Mouse (Mus musculus) B cell, adult 2 months (primary cell): ENCODE measurements at regions not wholly inside any gene's neighbourhood (a gene's known extent, or its start where the extent isn't known, plus 50 kb on each side); places are given as distances from the start of the nearest gene placed in this dataset.
"Not testable (repeated sequence)": the region's sequence is repeated elsewhere in the genome, so short reads cannot be mapped to it uniquely, and the experiment has no call there.

Source experiments
- DNase-seq, 2 experiments: peaks; one replicate each; pipeline ENCODE4 v3.0.0; 2022

DNA sequence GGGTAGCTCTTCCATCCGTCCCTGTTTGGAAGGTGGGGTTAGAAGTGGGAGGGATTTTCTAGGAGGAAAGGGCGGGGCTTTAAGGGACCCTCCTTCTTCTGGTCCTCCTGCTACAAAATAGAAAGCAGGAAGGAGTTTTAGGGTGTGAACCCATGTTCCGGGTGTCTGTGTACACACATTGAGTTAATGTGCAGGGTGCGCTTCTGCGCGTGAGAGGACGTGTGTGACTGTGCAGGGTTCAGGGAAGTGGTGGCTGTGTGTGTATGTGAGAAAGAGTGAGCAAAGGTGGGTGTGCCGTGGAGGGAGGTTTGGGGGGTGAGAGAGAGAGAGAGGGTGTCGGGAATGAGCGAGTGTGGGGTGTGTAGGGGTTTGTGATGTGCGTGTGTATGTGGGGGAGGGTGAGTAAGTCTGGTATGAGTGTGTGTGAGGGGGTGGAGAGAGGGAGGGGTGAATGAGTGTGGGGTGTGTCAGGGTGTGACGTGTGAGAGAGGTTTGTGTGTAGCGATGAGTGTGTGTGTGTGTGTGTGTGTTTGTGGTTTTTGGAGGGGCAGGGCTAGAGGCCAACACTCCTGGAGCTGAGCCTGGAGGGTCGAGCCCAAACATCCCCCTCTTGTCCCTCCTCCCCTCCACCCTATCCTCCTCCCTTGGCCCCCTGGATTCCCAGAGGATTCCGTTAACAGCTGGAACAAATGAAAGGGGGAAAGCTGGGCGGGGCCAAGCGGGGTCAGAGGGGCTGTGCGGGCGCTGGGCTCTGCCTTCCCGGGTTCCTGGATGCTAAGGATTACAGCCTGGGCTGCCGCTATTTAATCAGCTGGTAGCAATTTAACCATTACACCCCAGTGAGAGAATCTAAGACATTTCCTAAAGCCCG is 95.3 kb upstream of the Med13l start:
- DNase-seq: peak; percentile 74 to 81

DNA sequence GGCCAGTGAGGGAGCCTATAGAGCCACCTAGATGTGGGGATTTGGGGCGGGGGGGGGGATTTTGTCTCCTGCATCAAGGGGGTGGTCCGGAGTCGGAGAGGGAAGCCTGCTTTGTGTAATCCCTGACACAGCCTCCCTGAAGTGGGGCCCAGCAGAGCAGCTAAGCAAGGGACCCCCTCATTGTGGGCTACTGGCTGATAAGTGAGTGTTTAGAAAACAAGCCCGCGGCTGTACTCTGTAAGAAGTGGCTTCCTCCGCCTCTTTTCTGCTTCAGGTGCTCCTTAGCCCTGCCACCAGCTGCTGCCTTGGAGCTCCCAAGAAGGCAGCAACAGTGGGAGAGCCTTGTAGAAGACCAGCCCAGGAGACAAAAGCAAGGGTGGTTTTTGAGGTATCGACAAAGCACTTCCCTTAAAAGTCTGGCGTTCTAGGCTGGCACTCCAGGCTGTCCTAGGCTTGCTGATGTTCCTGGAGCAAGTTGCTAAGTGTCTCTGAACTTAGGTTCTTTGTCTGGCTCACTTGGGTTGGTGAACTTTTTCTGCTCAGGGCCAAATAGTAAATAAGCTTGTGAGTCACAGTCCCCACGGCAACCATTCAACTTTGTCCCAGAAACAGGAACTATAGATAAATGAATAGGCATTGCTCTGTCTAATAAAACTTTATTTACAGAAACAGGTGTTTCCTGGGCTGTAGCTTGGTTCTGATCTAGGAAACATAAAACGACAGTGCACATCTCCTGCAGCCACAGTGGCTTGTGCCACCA is 94.3 kb upstream of the Med13l start:
- DNase-seq: peak; percentile 79 to 84

DNA sequence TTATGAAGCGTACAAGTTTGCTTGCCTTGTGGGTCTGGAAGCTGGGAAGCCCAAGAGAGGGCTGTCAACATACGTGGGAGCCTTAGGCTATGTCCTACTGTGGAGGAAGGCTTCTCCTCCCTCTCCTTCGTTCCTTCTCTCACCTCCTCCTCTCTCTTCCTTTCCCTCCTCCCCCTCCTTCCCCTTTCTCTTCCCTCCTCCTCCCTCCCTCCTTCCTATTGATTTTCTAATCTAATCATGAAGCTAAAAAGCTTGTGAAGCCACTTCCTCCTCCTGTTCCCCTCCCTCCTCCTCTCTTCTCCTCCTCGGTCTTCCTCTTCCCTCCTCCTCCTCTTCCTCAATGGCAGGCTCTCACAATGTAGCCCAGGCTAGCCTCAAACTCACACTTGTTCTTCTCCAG is 91.7 kb upstream of the Med13l start:
- DNase-seq: no peak

DNA sequence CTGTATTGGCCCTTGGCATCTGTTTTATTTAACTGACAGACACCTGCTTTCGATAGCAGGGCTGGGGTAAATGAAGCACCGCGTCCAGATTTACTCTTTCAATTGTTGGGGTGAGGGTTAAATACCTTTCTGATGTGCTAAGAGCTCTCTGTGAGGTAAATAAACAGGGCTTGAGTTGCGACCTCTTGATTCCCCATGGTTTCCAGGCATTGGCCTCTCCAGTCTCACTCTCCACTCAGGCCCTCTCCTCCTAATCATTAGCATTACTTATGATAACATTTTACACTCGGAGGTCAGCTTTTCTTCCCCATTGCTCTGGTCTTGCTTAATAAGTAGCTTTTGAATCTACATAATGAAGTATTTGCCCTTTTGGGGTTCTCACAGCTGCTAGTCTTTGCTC is 88.9 kb upstream of the Med13l start:
- DNase-seq: no peak

DNA sequence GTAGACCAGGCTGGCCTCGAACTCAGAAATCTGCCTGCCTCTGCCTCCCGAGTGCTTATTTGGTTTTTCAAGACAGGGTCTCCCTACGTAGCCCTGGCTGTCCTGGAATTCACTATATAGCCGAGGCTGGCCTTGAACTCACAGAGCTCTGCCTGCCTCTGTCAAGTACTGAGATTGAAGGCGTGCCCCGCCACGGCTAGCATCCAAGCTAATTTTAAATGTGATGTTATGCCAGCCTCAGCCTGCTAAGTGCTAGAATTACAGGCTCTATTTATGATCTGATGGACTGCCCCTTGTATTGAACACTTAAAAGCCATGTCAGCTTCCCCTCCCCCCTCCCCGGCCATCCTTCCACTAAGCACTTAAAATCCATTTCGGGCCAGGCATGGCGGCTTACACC is 88.2 kb upstream of the Med13l start:
- DNase-seq: no peak

DNA sequence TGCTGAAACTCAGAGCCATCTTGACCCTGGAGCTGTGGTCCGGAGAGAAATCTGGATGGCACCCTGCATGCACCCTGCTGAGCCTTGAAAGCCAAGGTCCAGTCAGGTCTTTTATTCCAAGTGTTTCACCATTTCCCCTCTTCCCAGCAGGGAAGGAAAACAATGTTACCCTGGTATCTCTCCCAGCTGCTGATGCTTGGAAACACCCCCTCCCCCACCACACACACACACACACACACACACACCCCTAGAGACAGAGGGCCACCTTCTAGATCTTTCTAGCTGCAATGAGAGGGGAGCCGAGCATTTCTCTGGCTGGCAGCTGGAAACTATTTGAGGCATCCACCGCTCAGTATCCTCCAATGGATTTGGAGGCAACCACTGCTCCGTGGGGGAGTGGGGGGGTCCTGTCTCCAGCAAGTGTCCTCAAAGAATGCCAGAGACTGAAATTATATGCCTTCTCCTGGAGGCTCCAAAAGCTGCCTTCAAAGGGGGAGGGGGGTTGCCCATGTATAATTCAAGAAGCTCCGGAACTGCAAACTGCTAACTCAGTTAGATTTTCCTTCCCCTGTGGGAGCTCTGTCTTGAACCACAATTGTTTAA is 87.2 kb upstream of the Med13l start:
- DNase-seq: no peak

DNA sequence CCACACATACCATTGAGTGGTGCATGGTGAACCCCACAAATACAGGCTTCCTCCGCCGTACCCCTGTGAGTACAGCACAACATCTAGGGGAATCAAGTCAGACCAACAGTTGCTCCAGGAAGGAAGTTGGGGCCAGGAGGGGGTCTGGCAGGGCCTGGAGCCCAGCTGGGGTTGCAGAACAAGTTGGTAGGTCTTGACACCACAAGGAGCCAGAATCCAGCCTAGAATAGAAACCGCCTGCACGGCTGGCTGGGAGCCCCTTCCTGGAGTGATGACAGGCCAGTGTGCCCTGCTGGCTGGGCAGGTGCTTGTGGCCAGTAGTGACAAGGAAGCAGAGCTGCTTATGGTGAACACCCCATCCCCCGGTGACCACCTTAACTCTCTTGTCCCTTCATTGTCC is 83.9 kb upstream of the Med13l start:
- DNase-seq: peak; percentile 28 to 37

DNA sequence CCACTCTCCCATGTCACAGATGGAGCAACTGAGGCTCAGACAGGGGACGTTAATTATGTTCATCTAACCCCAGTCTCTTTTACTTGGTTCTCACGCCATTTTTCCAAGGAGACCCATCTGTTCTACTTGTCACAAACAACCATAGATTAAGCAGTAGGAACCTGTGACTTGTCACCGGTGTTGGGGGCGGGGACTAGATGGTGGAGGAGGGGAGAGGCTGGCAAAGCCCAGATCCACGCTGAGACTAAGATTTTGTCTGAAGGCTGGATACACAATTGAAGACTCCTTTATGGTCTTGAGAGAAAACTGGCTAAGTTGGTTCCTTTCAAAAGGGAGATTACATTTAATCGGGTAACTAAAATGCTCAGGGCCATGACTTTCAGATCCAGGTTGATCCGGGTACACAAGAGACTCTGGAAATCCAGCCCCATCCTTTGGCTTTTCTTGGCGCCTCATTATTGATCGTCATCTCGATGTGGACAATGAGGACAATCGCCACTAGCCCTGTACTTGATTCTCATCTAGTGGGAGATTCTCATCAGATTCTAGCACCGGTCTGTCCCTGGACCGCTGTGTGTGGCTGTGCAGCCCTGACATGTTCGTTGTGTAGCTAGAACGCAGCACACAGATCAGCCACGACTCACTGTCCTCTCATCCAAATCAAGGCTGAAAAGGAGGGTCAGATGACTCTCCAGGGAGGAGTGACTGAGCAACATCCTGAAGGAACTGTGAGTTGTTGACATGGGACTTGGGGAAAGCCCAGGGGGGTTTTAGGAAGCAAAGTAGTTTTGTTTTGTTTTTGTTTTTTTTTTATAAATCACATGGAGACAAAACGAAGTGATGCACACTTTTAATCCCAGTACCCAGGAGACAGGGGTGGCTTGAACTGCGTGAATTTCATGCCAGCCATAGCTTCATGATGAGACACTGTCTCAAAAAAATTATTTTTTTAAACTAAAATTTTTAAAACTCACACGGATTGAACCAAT is 83.1 kb upstream of the Med13l start:
- DNase-seq: peak; percentile 73 to 75

DNA sequence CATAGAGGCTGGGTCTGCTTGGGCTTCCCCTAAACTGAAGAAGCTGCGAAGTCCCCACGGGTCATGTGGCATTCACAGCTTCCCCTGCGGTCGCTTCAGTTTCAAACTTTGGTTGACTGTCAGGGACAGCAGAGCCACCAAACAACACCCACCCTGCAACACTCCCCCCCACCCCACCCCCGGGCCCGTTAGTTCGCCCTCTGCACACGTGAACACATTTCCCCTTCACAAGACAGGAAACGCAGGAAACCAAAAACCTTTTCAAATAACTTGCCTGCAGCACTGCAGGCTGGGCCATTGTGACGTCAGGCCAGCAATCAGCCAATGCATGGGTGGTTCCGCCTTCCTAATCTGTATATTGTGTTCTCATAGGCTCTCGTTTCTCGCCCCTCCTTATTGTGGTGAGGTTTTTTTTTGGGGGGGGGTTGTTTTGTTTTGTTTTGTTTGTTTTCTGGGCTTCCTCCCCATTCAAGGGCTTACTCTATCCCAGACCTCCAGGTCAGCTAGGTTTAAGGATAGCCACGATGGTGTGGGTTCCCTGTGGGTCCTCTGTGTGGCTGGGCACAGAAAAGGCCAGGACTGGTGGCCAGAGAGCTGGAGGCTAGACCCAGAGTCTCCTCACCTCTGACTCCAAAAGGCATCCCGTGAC is 82.2 kb upstream of the Med13l start:
- peak; percentile 83 to 88 for DNase-seq

DNA sequence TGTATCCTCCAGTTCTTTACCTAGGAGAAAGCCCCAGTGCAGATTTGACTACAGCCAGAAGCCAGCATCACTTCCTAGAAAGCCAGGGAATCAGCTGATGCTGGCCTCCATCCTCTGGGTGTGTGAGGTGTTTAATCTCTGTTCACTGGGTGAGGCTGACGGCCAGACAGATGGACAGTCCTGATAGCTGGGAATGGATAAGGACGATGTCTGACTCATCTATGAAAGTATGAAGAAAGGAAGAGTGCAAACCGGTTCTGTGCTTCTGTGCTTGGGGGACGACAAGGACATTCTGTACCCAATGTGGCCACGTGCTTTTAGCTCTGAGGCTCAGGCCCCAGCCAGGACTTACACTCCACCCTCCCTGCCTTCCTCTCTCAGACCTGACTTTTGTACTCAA is 80.5 kb upstream of the Med13l start:
- no peak for DNase-seq

DNA sequence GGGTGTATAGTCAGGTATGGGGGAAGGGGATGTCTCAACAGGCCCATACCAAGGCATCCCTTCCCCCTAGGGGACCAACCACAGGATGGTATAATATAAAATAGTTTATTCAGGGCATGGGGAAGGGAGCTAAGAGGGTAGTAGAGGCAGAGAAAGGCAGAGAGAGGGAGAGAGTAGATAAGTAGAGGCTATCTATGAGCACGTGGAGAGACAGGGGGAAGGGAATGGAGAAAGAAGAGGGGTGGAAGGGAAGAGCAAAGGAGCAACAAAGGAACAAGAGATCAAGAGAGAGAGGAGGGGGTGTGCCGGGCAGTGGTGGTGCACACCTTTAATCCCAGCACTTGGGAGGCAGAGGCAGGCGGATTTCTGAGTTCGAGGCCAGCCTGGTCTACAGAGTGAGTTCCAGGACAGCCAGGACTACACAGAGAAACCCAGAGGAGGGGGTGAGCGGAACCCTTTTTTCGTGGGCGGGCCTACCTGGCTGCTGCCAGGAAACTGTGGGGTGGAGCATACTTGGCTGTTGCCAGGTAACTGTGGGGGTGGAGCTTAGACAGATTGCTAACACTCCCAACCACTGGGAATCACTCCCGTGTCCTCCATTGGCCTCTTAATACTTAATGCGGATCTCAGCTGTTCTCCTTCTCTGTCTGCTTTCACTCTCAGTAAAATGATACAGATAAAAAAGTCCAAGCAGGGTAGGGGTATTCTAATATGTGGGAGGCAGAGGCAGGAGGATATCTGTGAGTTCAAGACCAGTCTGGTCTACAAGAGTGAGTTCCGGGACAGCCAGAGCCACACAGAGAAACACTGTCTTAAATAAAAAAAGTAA is 79.3 kb upstream of the Med13l start:
- DNase-seq: peak in 1 of 2 experiments; percentile 45

DNA sequence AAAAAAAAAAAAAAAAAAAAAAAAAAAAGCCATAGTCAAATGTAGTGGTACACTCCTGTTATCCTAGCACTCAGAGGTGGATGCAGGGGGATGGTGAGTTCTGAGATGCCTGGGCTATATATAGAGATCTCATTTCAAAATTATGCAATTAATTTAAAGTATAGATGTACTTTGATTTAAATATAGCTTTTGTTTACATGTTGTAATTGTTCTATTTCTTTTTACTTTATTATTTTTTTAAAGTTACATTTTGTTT is 78.8 kb upstream of the Med13l start:
- DNase-seq: no peak

DNA sequence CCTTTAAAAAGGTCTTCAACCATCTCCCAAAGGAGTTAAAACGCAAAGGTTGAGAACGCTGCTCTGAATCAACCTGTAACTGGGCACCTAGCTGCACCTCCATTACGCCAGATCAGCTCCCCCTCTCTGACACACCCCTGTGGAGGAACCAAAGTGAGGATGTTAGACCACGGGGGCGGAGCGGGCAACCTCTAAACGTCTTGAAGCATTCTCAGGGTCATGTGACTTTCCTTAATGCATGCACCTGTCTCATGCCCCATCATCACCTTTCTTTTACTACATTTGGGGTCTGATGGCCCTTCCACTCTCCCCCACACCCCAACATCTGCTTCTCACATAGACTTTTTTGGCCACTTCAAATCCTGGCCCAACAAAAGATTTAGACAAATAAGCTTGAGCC is 77.9 kb upstream of the Med13l start:
- peak; percentile 70 to 75 for DNase-seq

DNA sequence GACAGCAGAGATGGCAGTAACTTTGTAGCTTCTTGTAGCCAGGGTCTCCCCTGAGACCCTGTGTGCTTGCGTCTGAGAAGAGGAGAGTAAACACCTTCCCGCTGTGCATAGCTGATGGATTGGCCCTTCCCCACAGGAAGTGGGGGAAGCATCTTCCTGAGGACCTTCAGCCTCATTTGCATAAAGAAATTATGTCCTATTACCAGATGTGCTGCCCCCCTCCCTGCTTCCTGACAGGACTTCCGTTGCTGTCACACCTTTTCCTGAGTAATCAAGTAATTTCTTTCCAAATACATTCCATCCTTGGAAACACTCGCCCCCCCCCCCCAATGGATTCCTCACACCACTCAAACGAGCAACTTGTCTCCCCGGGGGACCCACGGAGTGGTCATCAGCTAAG is 77.5 kb upstream of the Med13l start:
- DNase-seq: no peak

DNA sequence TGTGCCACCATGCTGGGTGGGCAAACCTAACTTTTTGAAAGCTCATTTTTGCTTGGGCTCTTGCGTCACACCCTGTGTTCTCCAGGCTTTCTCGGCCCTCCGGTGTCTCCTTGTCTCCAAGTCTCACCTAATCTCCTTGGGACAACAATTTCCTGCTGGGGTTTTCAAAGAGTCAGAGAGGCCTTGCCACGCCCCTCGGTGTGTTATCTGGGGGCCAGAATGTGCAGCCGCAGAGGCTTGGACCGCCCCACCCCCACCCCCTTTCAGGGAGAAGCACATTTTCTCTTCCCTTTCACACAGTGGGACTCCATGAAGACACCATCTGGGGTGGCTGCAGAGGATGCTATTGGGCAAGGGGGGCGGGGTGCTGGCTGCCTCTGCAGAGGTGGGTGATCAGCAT is 76.9 kb upstream of the Med13l start:
- DNase-seq: no peak

DNA sequence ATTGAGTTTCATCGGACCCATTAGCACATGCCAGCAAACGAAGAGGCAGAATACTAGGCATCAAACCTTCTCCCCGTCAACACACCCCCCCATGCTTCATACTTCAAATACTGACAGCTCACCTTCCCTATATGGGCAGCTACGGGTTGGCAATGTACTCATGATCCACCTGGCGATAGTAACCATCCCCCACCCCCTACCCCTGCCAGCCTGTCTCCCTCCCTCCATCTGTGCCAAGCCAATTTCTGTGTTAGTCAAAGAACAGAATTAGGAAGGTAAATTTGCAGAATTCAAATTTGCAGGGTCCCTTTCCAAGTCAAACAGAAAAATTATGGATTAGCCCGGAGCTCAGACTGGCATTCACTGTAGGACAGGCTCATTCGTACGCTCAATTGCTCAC is 75.3 kb upstream of the Med13l start:
- no peak for DNase-seq

DNA sequence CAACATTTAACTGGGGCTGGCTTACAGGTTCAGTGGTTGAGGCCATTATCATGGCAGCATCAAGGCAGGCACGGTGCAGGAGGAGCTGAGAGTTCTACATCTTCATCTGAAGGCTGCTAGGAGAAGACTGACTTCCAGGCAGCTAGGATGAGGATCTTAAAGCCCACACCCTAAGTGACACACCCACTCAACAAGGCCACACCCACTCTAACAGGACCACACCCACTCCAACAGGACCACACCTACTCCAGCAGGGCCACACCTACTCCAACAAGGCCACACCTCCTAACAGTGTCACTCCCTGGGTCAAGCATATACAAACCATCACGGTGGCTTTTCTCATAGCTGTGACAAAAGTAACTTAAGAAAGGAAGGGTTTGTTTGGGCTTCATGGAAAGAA is 68.0 kb upstream of the Med13l start:
- not testable (repeated sequence) for DNase-seq

DNA sequence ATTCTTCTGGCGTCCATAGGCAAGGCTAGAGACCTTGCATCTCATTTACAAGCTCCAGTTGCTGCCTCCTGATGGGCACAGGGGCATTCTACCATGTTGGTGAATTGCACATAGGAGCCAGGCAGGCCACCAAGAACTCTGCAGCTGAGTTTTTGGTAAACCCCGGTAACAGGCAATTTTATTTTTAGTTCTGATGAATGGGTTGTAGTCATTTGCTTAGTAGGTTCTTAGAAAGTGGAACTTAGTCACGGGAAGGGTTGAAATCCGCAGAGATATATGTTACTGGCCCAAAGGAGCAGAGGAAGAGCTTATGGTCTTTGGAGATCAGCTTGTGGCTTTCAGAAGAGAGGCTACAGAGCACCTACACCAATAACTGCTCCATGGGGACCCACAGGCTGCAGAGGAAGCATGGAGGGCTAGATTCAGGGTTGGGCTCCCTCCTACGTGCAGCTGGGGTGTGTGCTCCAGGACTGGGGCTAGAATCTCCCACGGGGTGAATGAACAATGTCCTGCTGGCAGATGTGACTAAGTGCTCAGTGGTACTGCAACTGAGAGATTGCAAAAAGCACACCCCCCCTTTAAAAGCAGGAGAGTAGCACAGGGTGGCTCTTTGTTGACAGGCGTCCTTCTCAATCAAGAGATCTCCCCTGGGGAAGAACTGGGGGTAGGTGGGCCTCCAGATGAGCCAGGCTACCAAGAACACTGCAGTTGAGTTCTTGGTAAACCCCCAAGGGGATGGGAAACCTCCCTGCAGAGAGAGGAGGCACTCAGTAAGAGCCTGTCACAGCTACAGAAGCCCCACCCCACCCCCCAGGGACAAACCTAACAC is 65.6 kb upstream of the Med13l start:
- peak in 1 of 2 experiments; percentile 31 for DNase-seq

DNA sequence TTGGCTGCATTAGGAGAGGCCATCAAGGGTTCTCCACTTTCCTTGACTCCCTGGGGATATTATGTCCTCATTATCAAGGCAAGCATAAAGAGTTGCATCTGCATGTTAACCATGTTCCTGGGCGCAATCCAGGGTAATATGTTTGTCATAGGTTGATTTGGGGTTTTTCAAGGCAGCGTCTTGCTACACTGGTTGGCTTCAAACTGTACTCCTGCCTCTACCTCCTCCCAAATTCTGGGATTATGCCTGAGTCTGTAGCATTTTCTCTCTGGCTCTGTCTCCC is 65.1 kb upstream of the Med13l start:
- DNase-seq: no peak

DNA sequence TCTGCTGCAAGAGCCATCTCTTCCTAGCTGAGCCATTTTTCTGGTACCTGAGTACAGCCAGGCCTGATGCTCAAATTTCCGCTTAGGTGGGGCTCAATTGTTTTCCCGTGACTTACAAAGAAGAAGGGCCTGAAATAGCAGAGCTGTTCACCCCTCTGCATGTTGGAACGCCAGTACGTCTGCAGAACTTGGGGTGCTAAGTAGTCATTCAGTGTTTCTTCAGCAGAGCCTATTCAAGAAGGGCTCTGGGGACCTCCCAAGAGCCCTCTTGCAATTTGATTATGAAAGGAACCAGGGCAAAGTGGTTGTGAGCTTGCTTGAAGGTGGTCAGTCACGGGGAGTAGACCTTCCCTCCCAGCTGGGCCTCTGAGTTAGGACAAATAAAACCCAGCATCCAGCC is 58.9 kb upstream of the Med13l start:
- DNase-seq: no peak

DNA sequence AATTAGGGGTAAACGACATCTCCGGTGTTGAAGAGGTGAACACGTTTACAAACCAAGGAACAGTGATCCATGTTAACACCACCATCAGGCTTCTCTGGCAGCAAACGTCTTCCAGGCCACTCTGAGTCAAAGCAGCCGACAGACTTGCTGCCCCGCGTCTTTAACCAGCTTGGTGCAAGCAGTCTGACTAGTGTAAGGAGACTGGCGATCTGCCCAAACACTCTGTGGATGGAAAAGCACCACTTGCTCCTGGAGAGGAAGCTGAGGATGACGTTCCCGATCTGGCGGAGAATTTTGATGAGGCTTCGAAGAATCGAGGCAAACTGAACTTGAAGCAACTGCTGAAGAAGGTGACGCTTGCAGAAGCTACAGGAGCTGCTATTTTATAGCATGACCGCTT is 57.5 kb upstream of the Med13l start:
- DNase-seq: no peak
